Mouse (Mus musculus): ENCODE results near the gene Pnkp. TPM values are rescaled to one million over a fixed set of nuclear protein-coding genes. Genes with fewer than 3 reads are reported as not detected.

Pnkp gene
- polyA plus RNA-seq, 1 experiment: 67.3 TPM

- WGBS: 40% methylated on average over 10 of the region's 10 CpGs
- Histone ChIP-seq H3K4me3 (ENCODE audit: extremely low read depth, insufficient read depth, insufficient read length) (peak overlapping the region; percentile 92), H3K27ac (ENCODE audit: insufficient read depth, low read length) (peak overlapping the region; percentile 83), H3K27me3 (ENCODE audit: control insufficient read depth, insufficient read depth, low read length) (no peaks in the 10 kb centered on the region), H3K4me1 (ENCODE audit: control insufficient read depth, insufficient read depth, insufficient read length) (peaks cover 11% of the 10 kb centered on the region), H3K36me3 (ENCODE audit: control insufficient read depth, insufficient read depth, low read length) (peaks cover 2% of the 10 kb centered on the region)
- no peak for DNase-seq (ENCODE audit: low read depth in 1 of 2, low spot score in 2 of 2)
- TF ChIP-seq CTCF (IDR thresholded peaks at IDR 0.05; ENCODE audit: extremely low read depth, insufficient read depth, insufficient read length, insufficient replicate concordance): no peak
- TF ChIP-seq POLR2A (IDR thresholded peaks at IDR 0.05; ENCODE audit: low read depth, low read length): no peak
These were observed 39.6 kb downstream of the Pnkp start for GRCm38 (mm10) chr7:44896499-44896898.

GRCm38 (mm10) chr7:44898607-44899006, 41.7 kb downstream of the Pnkp start:
- Histone ChIP-seq H3K27ac (ENCODE audit: insufficient read depth, low read length) (no peak overlapping the region), H3K4me1 (ENCODE audit: control insufficient read depth, insufficient read depth, insufficient read length) (peaks cover 15% of the 10 kb centered on the region), H3K36me3 (ENCODE audit: control insufficient read depth, insufficient read depth, low read length) (peaks cover 5% of the 10 kb centered on the region), H3K4me3 (ENCODE audit: extremely low read depth, insufficient read depth, insufficient read length) (no peak overlapping the region), H3K27me3 (ENCODE audit: control insufficient read depth, insufficient read depth, low read length) (no peaks in the 10 kb centered on the region)
- 72% methylated on average over 19 of the region's 19 CpGs for WGBS
- TF ChIP-seq POLR2A (IDR thresholded peaks at IDR 0.05; ENCODE audit: low read depth, low read length) (no peak), CTCF (IDR thresholded peaks at IDR 0.05; ENCODE audit: extremely low read depth, insufficient read depth, insufficient read length, insufficient replicate concordance) (no peak)
- DNase-seq (ENCODE audit: low read depth in 1 of 2, low spot score in 2 of 2): no peak

DNA sequence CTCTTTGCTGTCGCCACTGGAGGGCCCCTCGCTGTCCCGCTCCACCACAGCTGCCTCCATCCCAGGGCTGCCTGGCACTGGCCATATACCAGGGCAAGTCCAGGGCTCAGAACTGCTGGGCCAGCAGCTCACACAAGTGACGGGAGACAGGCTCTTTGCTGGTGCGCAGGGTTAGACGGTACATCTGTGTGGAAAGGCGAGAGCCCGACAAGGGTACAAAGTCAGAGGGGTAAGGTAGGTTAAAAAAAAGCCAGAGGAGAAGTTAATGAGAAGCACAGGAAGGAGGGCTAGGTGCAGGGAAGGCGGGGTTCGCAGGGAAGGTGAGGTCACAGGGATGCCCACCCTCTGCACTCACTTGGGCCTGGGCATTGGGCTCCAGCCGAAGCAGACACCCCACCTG, 43.7 kb downstream of the Pnkp start:
- WGBS: 96% methylated on average over 11 of the region's 11 CpGs
- peaks cover 12% of the 10 kb centered on the region for H3K4me1 ChIP-seq (ENCODE audit: control insufficient read depth, insufficient read depth, insufficient read length)
- no peaks in the 10 kb centered on the region for H3K27me3 ChIP-seq (ENCODE audit: control insufficient read depth, insufficient read depth, low read length)
- no peak overlapping the region for H3K4me3 ChIP-seq (ENCODE audit: extremely low read depth, insufficient read depth, insufficient read length)
- no peak for DNase-seq (ENCODE audit: low read depth in 1 of 2, low spot score in 2 of 2)
- no peak overlapping the region for H3K27ac ChIP-seq (ENCODE audit: insufficient read depth, low read length)
- peaks cover 15% of the 10 kb centered on the region for H3K36me3 ChIP-seq (ENCODE audit: control insufficient read depth, insufficient read depth, low read length)
- TF ChIP-seq CTCF (IDR thresholded peaks at IDR 0.05; ENCODE audit: extremely low read depth, insufficient read depth, insufficient read length, insufficient replicate concordance) (no peak), POLR2A (IDR thresholded peaks at IDR 0.05; ENCODE audit: low read depth, low read length) (no peak)

GRCm38 (mm10) chr7:44901230-44901722, 44.3 kb downstream of the Pnkp start:
- TF ChIP-seq CTCF (IDR thresholded peaks at IDR 0.05; ENCODE audit: extremely low read depth, insufficient read depth, insufficient read length, insufficient replicate concordance) (peak; percentile 10; the same call in 1 of the 2 replicates), POLR2A (IDR thresholded peaks at IDR 0.05; ENCODE audit: low read depth, low read length) (no peak)
- peaks cover 12% of the 10 kb centered on the region for H3K4me1 ChIP-seq (ENCODE audit: control insufficient read depth, insufficient read depth, insufficient read length)
- WGBS: 16% methylated on average over 21 of the region's 21 CpGs
- peak overlapping the region; percentile 91 for H3K27ac ChIP-seq (ENCODE audit: insufficient read depth, low read length)
- DNase-seq (ENCODE audit: low read depth in 1 of 2, low spot score in 2 of 2): peak; percentile 45 to 56
- peak overlapping the region; percentile 69 for H3K4me3 ChIP-seq (ENCODE audit: extremely low read depth, insufficient read depth, insufficient read length)
- H3K36me3 ChIP-seq (ENCODE audit: control insufficient read depth, insufficient read depth, low read length): peaks cover 21% of the 10 kb centered on the region
- H3K27me3 ChIP-seq (ENCODE audit: control insufficient read depth, insufficient read depth, low read length): no peaks in the 10 kb centered on the region

GRCm38 (mm10) chr7:44905430-44905829, 48.5 kb downstream of the Pnkp start:
- Histone ChIP-seq H3K27me3 (ENCODE audit: control insufficient read depth, insufficient read depth, low read length) (no peaks in the 10 kb centered on the region), H3K4me1 (ENCODE audit: control insufficient read depth, insufficient read depth, insufficient read length) (peaks cover 5% of the 10 kb centered on the region; the same call in 1 of the 2 replicates), H3K4me3 (ENCODE audit: extremely low read depth, insufficient read depth, insufficient read length) (no peak overlapping the region), H3K27ac (ENCODE audit: insufficient read depth, low read length) (no peak overlapping the region), H3K36me3 (ENCODE audit: control insufficient read depth, insufficient read depth, low read length) (peaks cover 33% of the 10 kb centered on the region)
- DNase-seq (ENCODE audit: low read depth in 1 of 2, low spot score in 2 of 2): no peak
- 90% methylated on average over 20 of the region's 20 CpGs for WGBS
- TF ChIP-seq CTCF (IDR thresholded peaks at IDR 0.05; ENCODE audit: extremely low read depth, insufficient read depth, insufficient read length, insufficient replicate concordance) (no peak), POLR2A (IDR thresholded peaks at IDR 0.05; ENCODE audit: low read depth, low read length) (no peak)

DNA sequence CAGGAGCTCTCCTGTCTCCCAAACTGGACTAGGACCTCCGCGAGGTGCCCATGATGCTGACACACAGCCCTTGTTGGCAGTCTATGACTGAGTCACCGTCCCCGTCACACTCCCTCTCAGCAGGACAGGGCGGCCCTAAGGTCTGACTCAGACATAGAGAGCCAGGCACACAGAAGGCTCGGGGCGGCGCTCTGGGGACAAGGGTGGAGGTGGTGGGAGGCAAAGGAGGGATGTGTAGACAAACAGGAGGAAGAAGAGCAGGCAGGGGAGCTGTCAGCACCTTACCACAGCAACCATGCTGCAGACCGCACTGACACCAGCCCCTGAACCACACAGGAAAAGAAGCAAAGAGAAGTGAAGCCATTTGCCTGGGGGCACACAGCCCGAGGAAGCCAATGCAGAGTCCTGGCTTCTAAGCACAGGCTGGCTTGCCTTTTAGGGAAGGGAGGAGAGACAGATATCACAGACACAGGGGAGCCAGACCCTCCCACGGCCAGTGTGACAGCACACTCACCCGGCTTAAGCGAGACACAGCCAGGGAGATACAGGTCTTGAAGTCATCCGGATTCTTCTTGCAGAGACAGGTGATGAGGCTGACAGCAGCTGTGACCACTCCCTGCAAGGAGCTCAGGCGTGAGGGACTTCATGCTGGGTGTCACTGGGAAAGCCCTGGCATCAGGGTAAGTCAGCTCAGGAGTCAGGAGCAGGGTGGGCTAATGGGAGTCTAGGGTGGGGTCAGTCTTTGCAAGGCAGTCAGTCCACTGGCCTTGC, 52.0 kb downstream of the Pnkp start:
- Histone ChIP-seq H3K36me3 (ENCODE audit: control insufficient read depth, insufficient read depth, low read length) (peaks cover 32% of the 10 kb centered on the region), H3K27me3 (ENCODE audit: control insufficient read depth, insufficient read depth, low read length) (no peaks in the 10 kb centered on the region), H3K4me3 (ENCODE audit: extremely low read depth, insufficient read depth, insufficient read length) (no peak overlapping the region), H3K4me1 (ENCODE audit: control insufficient read depth, insufficient read depth, insufficient read length) (no peaks in the 10 kb centered on the region), H3K27ac (ENCODE audit: insufficient read depth, low read length) (no peak overlapping the region)
- 76% methylated on average over 15 of the region's 15 CpGs for WGBS
- DNase-seq (ENCODE audit: low read depth in 1 of 2, low spot score in 2 of 2): no peak
- TF ChIP-seq CTCF (IDR thresholded peaks at IDR 0.05; ENCODE audit: extremely low read depth, insufficient read depth, insufficient read length, insufficient replicate concordance) (no peak), POLR2A (IDR thresholded peaks at IDR 0.05; ENCODE audit: low read depth, low read length) (no peak)

Other genes with a start within 250 kb of the Pnkp start
- gene Myh14, start 186.3 kb upstream of the Pnkp start, polyA plus RNA-seq (2012; rRNA removed): 0.09 and 0.63 TPM in 2 replicates
- gene Izumo2, start 148.4 kb upstream of the Pnkp start, polyA plus RNA-seq (2012; rRNA removed): not detected in 2 replicates
- 46.4 and 52.5 TPM in 2 replicates for gene Vrk3, start 108.7 kb upstream of the Pnkp start, polyA plus RNA-seq (2012; rRNA removed)
- gene Zfp473, start 106.1 kb upstream of the Pnkp start, polyA plus RNA-seq (2012; rRNA removed): 0.25 and 0.27 TPM in 2 replicates
- gene Nup62, start 41.1 kb upstream of the Pnkp start, polyA plus RNA-seq (2012; rRNA removed): 43.8 and 60.5 TPM in 2 replicates
- 175 and 251 TPM in 2 replicates for gene Il4i1, start 40.8 kb upstream of the Pnkp start, polyA plus RNA-seq (2012; rRNA removed)
- 49.6 and 66.2 TPM in 2 replicates for gene Atf5, start 40.5 kb upstream of the Pnkp start, polyA plus RNA-seq (2012; rRNA removed)
- gene Akt1s1, start 8.1 kb upstream of the Pnkp start, polyA plus RNA-seq (2012; rRNA removed): 67.8 and 105 TPM in 2 replicates
- gene Tbc1d17, start 8.1 kb upstream of the Pnkp start, polyA plus RNA-seq (2012; rRNA removed): 68.4 and 91.7 TPM in 2 replicates
- 66.2 and 77.3 TPM in 2 replicates for gene Ptov1, start 12.6 kb downstream of the Pnkp start, polyA plus RNA-seq (2012; rRNA removed)
- 113 and 136 TPM in 2 replicates for gene Med25, start 35.6 kb downstream of the Pnkp start, polyA plus RNA-seq (2012; rRNA removed)
- 52.8 and 54.4 TPM in 2 replicates for gene Fuz, start 38.9 kb downstream of the Pnkp start, polyA plus RNA-seq (2012; rRNA removed)
- 69.9 and 91.7 TPM in 2 replicates for gene Ap2a1, start 72.4 kb downstream of the Pnkp start, polyA plus RNA-seq (2012; rRNA removed)
- gene Tsks, start 86.1 kb downstream of the Pnkp start, polyA plus RNA-seq (2012; rRNA removed): not detected in 2 replicates
- gene Cpt1c, start 117.7 kb downstream of the Pnkp start, polyA plus RNA-seq (2012; rRNA removed): 4.8 and 6.1 TPM in 2 replicates
- 109 and 112 TPM in 2 replicates for gene Prmt1, start 129.4 kb downstream of the Pnkp start, polyA plus RNA-seq (2012; rRNA removed)
- 134 and 147 TPM in 2 replicates for gene Irf3, start 140.5 kb downstream of the Pnkp start, polyA plus RNA-seq (2012; rRNA removed)
- 33.2 and 38.5 TPM in 2 replicates for gene Bcl2l12, start 141.6 kb downstream of the Pnkp start, polyA plus RNA-seq (2012; rRNA removed)
- 59.0 and 65.4 TPM in 2 replicates for gene Scaf1, start 159.2 kb downstream of the Pnkp start, polyA plus RNA-seq (2012; rRNA removed)
- gene Rras, start 160.8 kb downstream of the Pnkp start, polyA plus RNA-seq (2012; rRNA removed): 55.1 and 65.1 TPM in 2 replicates
- gene Prr12, start 195.7 kb downstream of the Pnkp start, polyA plus RNA-seq (2012; rRNA removed): 16.1 TPM in 2 replicates
- 67.9 and 95.7 TPM in 2 replicates for gene Nosip, start 205.3 kb downstream of the Pnkp start, polyA plus RNA-seq (2012; rRNA removed)
- 19.9 and 27.6 TPM in 2 replicates for gene Prrg2, start 205.5 kb downstream of the Pnkp start, polyA plus RNA-seq (2012; rRNA removed)
- gene Rcn3, start 235.1 kb downstream of the Pnkp start, polyA plus RNA-seq (2012; rRNA removed): 96.5 and 100 TPM in 2 replicates
- gene Fcgrt, start 246.7 kb downstream of the Pnkp start, polyA plus RNA-seq (2012; rRNA removed): 64.4 and 75.4 TPM in 2 replicates

Data from spleen, adult 2 months (tissue).